Mouse (Mus musculus): ENCODE measurements around the gene 6430571L13Rik.

DNA sequence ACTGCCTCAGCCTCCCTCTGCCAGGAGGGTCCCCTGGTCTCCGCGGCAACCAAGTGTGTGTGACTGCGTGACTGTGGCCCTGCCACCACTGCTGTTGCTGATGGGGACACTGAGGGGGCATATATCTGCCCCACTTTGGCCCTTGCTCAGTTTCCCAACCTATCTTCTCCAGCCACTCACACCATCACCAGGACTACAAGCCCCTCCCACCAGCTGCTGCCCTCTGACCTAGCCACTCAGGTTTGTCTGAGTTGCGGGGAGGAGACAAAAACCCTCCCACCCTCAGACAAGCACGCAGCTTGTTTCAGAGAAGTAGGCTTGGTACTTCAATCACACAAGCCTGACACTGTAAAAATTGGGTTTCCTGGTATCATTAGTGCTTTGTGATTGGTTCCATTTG, 35.0 kb downstream of the 6430571L13Rik start:
- TF ChIP-seq CTCF (IDR thresholded peaks at IDR 0.05; ENCODE audit: low read depth) (no peak), EP300 (IDR thresholded peaks at IDR 0.05; ENCODE audit: low read depth) (no peak)

Measured in liver, embryonic 14.5 days (tissue).